Mouse (Mus musculus) thymus, adult 2 months (tissue): ENCODE data around the gene Rbp2. TPM values are rescaled to one million over a fixed set of nuclear protein-coding genes. Genes with fewer than 3 reads are reported as not detected.

ENCODE experiments used
- DNase-seq: peaks from one replicate; pipeline ENCODE4 v3.0.0; 2021
- H3K27ac ChIP-seq: fragments of 200-500 bp; 2 replicates; pipeline ENCODE4 v1.5.1; 2012; ENCODE audit warnings: low read length, control low read depth; ENCODE audit not compliant: control insufficient read depth, insufficient read depth
- H3K27me3 ChIP-seq: fragments of 200-500 bp; 2 replicates; pipeline ENCODE4 v1.6.1; 2012; ENCODE audit warnings: mild to moderate bottlenecking, low read length, moderate library complexity, mixed read lengths; ENCODE audit not compliant: control insufficient read depth, insufficient read depth
- H3K36me3 ChIP-seq: fragments of 200-500 bp; 2 replicates; pipeline ENCODE4 v1.6.1; 2012; ENCODE audit warnings: mild to moderate bottlenecking, low read length, moderate library complexity; ENCODE audit not compliant: control insufficient read depth, insufficient read depth
- H3K4me1 ChIP-seq: fragments of 200-500 bp; replicated peaks from 2 replicates; pipeline ENCODE4 v1.6.1; 2012; ENCODE audit warnings: low read length; ENCODE audit not compliant: control insufficient read depth, insufficient read depth
- H3K4me3 ChIP-seq: fragments of 200-500 bp; 2 replicates; pipeline ENCODE4 v1.5.1; 2012; ENCODE audit warnings: mild to moderate bottlenecking, low read length, control low read depth, moderate library complexity; ENCODE audit not compliant: control insufficient read depth, insufficient read depth
- CTCF ChIP-seq: fragments of 200-500 bp; IDR thresholded peaks from 2 replicates; pipeline ENCODE4 v1.5.1; 2012; ENCODE audit warnings: mild to moderate bottlenecking, control low read depth, low read length, moderate library complexity, borderline replicate concordance; ENCODE audit not compliant: control insufficient read depth, poor library complexity, insufficient read depth; ENCODE audit errors: extremely low read depth
- POLR2A ChIP-seq: fragments of 200-500 bp; IDR thresholded peaks from 2 replicates; pipeline ENCODE4 v1.6.1; 2012; ENCODE audit warnings: mild to moderate bottlenecking, low read length, control low read depth, moderate library complexity; ENCODE audit not compliant: control insufficient read depth, poor library complexity, insufficient read depth; ENCODE audit errors: extremely low read depth
- WGBS: fragments of 180-500 bp; shearing (Covaris S2); methylation state at CpG from one replicate; pipeline ENCODE4 v1.1.7; 2018; 5-methylcytosine and 5-hydroxymethylcytosine counted together
- polyA plus RNA-seq: library from polyadenylated mRNA; depleted of rRNA; stranded (reverse); fragments of >200 nt; gene quantifications from 2 replicates; pipeline ENCODE4 v1.2.3, GENCODE M21; 2012

Rbp2 gene
- polyA plus RNA-seq, 1 experiment = 0.38 TPM

DNA sequence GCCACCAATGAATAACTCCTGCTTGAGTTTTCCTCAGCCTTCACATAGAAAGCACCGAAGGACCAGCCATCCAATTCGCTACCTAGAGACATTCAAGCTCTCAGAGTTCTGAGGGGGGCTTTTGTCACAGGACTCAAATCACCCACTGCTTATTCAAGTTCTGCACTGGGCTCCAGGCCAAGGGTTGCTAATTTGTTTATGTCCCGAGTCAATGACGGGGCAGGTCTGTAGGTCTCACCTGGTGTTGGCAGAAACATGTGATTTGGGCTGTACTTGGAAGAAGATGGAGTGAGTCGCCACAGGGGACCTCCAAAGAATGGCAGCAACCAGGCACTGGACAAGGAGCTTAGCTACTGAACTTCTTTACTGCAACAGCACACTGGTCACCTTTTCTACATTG is 5.2 kb downstream of the Rbp2 start:
- Histone ChIP-seq H3K36me3 (no peaks in the 10 kb centered on the region), H3K4me3 (no peak overlapping the region), H3K27me3 (no peaks in the 10 kb centered on the region), H3K4me1 (no peaks in the 10 kb centered on the region), H3K27ac (no peak overlapping the region)
- TF ChIP-seq CTCF = no peak
- no peak for TF ChIP-seq POLR2A
- WGBS = 90% methylated on average over 5 of the region's 5 CpGs
- no peak for DNase-seq

- no peaks in the 10 kb centered on the region for H3K27me3 ChIP-seq
- no peaks in the 10 kb centered on the region for H3K36me3 ChIP-seq
- TF ChIP-seq CTCF (no peak), POLR2A (no peak)
- DNase-seq = no peak
- no peak overlapping the region for H3K4me3 ChIP-seq
- WGBS = 50% methylated on average over 5 of the region's 5 CpGs
- H3K4me1 ChIP-seq = no peaks in the 10 kb centered on the region
- H3K27ac ChIP-seq = no peak overlapping the region
Observed at GRCm38 (mm10) chr9:98492212-98492611, 6.3 kb downstream of the Rbp2 start.

DNA sequence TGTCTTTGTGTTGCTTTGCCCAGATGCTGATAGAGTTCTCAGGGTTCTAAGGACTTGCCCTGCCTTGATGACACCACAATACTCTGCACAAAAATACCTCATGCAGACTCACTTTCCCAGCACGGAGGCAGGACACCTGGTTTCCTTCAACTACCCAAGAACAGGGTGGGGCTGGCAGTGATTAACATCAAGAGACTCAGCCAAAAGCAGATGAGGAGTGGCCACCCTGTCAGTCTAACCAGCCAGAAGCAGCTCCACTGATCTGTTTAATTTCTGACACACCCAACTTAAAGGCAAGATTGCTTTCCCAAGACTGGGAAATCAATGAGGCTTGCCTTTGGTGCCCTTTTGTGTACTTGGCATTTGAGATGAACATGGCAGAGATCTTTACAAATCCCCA is 6.9 kb downstream of the Rbp2 start:
- Histone ChIP-seq H3K36me3 (no peaks in the 10 kb centered on the region), H3K4me1 (no peaks in the 10 kb centered on the region), H3K4me3 (no peak overlapping the region), H3K27me3 (no peaks in the 10 kb centered on the region), H3K27ac (no peak overlapping the region)
- no peak for DNase-seq
- WGBS = 63% methylated on average over 1 of the region's 1 CpGs
- TF ChIP-seq POLR2A (no peak), CTCF (no peak)

DNA sequence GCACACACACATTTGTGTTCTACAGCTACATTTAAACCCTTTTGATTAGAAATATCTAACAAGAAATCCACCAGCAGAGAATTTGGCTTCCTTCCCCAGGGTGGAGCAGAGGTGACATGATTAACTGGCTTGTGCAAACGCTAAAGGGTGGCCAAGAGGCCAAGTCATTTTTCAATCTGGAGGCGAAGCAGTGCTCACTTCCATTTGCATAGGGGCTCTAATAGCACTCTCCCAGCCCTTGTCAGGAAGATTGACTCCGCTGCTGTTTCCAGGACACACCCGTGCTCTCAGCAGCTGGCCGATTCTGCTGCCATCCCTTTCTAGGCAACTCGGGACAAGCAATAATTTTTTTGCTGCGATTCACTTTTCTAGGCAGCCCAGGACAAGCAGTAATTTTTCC is 11.2 kb downstream of the Rbp2 start:
- Histone ChIP-seq H3K4me3 (no peak overlapping the region), H3K27ac (no peak overlapping the region), H3K4me1 (no peaks in the 10 kb centered on the region), H3K36me3 (no peaks in the 10 kb centered on the region), H3K27me3 (no peaks in the 10 kb centered on the region)
- TF ChIP-seq CTCF = no peak
- TF ChIP-seq POLR2A = no peak
- WGBS = 11% methylated on average over 7 of the region's 7 CpGs
- no peak for DNase-seq

DNA sequence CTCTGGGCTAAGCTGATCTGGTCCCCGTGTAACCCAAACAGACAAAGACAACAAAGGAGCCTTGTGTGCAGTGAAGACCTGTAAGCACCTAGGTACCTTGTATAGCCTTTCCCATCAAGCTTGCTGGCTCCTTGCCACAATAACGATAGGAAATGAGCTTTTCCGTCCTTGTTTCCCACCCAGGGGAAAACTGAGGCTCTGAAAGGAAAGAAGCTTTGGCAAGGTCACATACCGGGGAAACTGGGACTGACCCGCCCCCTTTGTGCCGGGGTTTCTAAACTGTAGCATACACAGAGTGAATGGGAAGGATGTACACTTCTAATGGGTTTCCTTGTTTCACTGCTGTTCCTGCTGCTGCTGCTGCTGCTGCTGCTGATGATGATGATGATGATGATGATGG is 12.1 kb downstream of the Rbp2 start:
- WGBS = 48% methylated on average over 6 of the region's 6 CpGs
- Histone ChIP-seq H3K27me3 (no peaks in the 10 kb centered on the region), H3K4me1 (no peaks in the 10 kb centered on the region), H3K36me3 (no peaks in the 10 kb centered on the region), H3K4me3 (no peak overlapping the region), H3K27ac (no peak overlapping the region)
- DNase-seq = no peak
- no peak for TF ChIP-seq CTCF

DNA sequence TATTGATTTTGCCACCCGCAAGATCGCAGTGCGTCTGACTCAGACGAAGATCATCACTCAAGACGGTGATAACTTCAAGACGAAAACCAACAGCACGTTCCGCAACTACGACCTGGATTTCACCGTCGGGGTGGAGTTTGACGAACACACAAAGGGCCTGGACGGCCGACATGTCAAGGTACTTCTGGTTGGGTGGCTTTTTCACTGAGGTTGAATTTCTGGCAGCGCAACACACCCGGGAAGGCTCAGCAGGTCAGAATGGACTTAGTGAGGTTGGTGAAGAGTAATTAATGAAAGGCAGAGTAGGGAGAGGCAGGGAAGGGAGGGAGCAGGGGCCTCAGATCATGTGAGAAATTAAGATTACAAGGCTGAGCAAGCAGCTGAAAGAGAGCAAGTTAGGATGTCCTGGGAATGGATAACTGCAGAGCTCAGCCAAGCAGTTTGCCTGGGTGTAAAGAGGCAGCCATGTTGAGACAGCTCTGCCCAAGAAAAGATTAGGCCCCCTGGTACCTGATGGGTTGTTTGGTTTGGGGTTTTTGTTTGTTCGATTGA is 12.9 kb downstream of the Rbp2 start:
- no peak overlapping the region for H3K27ac ChIP-seq
- H3K4me3 ChIP-seq = no peak overlapping the region
- no peak for TF ChIP-seq POLR2A
- TF ChIP-seq CTCF = no peak
- no peaks in the 10 kb centered on the region for H3K36me3 ChIP-seq
- H3K4me1 ChIP-seq = no peaks in the 10 kb centered on the region
- DNase-seq = no peak
- no peaks in the 10 kb centered on the region for H3K27me3 ChIP-seq
- WGBS = 96% methylated on average over 17 of the region's 17 CpGs

- DNase-seq = no peak
- no peaks in the 10 kb centered on the region for H3K36me3 ChIP-seq
- H3K4me1 ChIP-seq = no peaks in the 10 kb centered on the region
- H3K27me3 ChIP-seq = no peaks in the 10 kb centered on the region
- no peak overlapping the region for H3K4me3 ChIP-seq
- WGBS = 94% methylated on average over 5 of the region's 5 CpGs
- no peak overlapping the region for H3K27ac ChIP-seq
- TF ChIP-seq POLR2A = no peak
- no peak for TF ChIP-seq CTCF
Observed at GRCm38 (mm10) chr9:98499601-98500000, 13.7 kb downstream of the Rbp2 start.
